Mouse (Mus musculus) heart, embryonic 14.5 days (tissue): ENCODE data around the gene Pbx1. TPM values are rescaled to one million over a fixed set of nuclear protein-coding genes. Genes with fewer than 3 reads are reported as not detected.

Source experiments
- ATAC-seq: fragments of 200-750 bp; cut with Nextera tagmentation; 2 replicates; pipeline ENCODE4 v1.8.0; 2017; ENCODE audit warnings: low read depth, moderate TSS enrichment; ENCODE audit not compliant: insufficient number of reproducible peaks, insufficient read depth, low FRiP score
- H3K27ac ChIP-seq, 2 experiments: fragments of 200-500 bp in 1 of 2; fragments of 300-500 bp in 1 of 2; sonication (generic) in 1 of 2; replicated peaks in 1 of 2; 2 replicates each; pipeline ENCODE4 v1.5.1; 2012 to 2014; ENCODE audit warnings: low read depth in 2 of 2, low read length in 2 of 2, control low read depth in 1 of 2, mild to moderate bottlenecking in 1 of 2, mixed read lengths in 1 of 2; ENCODE audit not compliant: control insufficient read depth in 1 of 2, insufficient read depth in 1 of 2
- H3K27me3 ChIP-seq: fragments of 300-500 bp; sonication (generic); 2 replicates; pipeline ENCODE4 v1.6.1; 2014; ENCODE audit warnings: mild to moderate bottlenecking, low read length, control low read depth; ENCODE audit not compliant: control insufficient read depth, insufficient read depth
- H3K36me3 ChIP-seq: fragments of 300-500 bp; sonication (generic); 2 replicates; pipeline ENCODE4 v1.6.1; 2014; ENCODE audit warnings: mild to moderate bottlenecking, control low read depth, low read length, mixed read lengths; ENCODE audit not compliant: control insufficient read depth, insufficient read depth
- H3K4me1 ChIP-seq, 2 experiments: fragments of 200-500 bp in 1 of 2; fragments of 300-500 bp in 1 of 2; sonication (generic) in 1 of 2; 2 replicates each; pipeline ENCODE4 v1.6.1; 2012 to 2014; ENCODE audit warnings: low read length in 2 of 2, control low read depth in 1 of 2, mixed read lengths in 1 of 2; ENCODE audit not compliant: control insufficient read depth in 2 of 2, insufficient read depth in 2 of 2
- H3K4me2 ChIP-seq: fragments of 300-500 bp; sonication (generic); 2 replicates; pipeline ENCODE4 v1.6.1; 2014; ENCODE audit warnings: mild to moderate bottlenecking, low read length
- H3K4me3 ChIP-seq, 2 experiments: fragments of 200-500 bp in 1 of 2; fragments of 300-500 bp in 1 of 2; sonication (generic) in 1 of 2; 2 replicates each; pipeline ENCODE4 v1.5.1; 2012 to 2014; ENCODE audit warnings: low read length in 2 of 2, mild to moderate bottlenecking in 2 of 2, control low read depth in 1 of 2, low read depth in 1 of 2, moderate library complexity in 1 of 2; ENCODE audit not compliant: control insufficient read depth in 1 of 2, insufficient read depth in 1 of 2
- H3K9ac ChIP-seq: fragments of 300-500 bp; sonication (generic); 2 replicates; pipeline ENCODE4 v1.6.1; 2014; ENCODE audit warnings: mild to moderate bottlenecking, low read length
- H3K9me3 ChIP-seq: fragments of 300-500 bp; sonication (generic); 2 replicates; pipeline ENCODE4 v1.6.1; 2016; ENCODE audit warnings: low read length, control low read depth; ENCODE audit not compliant: control insufficient read depth
- WGBS: fragments of 180-500 bp; shearing (Covaris S2); extraction: QIAGEN DNeasy Blood & Tissue Kit; methylation state at CpG from one replicate; pipeline ENCODE4 v1.1.7; 2014; 5-methylcytosine and 5-hydroxymethylcytosine counted together
- polyA plus RNA-seq: library from polyadenylated mRNA; unstranded; fragments of >200 nt; fragmentation: Nextera tagmentation; extraction: Ambion mirVana; gene quantifications from 2 replicates; pipeline ENCODE4 v1.2.1, GENCODE M21; 2014

The Pbx1 gene
- polyA plus RNA-seq, 1 experiment from 2014 or later = 30.7 TPM

- H3K9ac ChIP-seq = no peak overlapping the region
- no peaks in the 10 kb centered on the region for H3K36me3 ChIP-seq
- H3K27ac ChIP-seq = no peak overlapping the region
- H3K9me3 ChIP-seq = no peaks in the 10 kb centered on the region
- whole genome bisulfite sequencing = 45% methylated on average over 2 of the region's 2 CpGs
- no peak for ATAC-seq
- no peak overlapping the region for H3K4me2 ChIP-seq
- no peak overlapping the region for H3K4me3 ChIP-seq
- H3K27me3 ChIP-seq = no peaks in the 10 kb centered on the region
- no peaks in the 10 kb centered on the region for H3K4me1 ChIP-seq
Measured at GRCm38 (mm10) chr1:168093044-168093443, 339.0 kb downstream of the Pbx1 start.

GRCm38 (mm10) chr1:168091627-168092026 lies 340.4 kb downstream of the Pbx1 start:
- Histone ChIP-seq H3K4me1 (no peaks in the 10 kb centered on the region), H3K9ac (no peak overlapping the region), H3K36me3 (no peaks in the 10 kb centered on the region), H3K27me3 (no peaks in the 10 kb centered on the region), H3K4me2 (no peak overlapping the region), H3K9me3 (no peaks in the 10 kb centered on the region), H3K27ac (no peak overlapping the region), H3K4me3 (no peak overlapping the region)
- WGBS = 53% methylated on average over 4 of the region's 4 CpGs
- no peak for ATAC-seq

GRCm38 (mm10) chr1:168088680-168089079 lies 343.4 kb downstream of the Pbx1 start:
- H3K4me2 ChIP-seq = no peak overlapping the region
- H3K4me1 ChIP-seq = no peaks in the 10 kb centered on the region
- H3K9me3 ChIP-seq = no peaks in the 10 kb centered on the region
- no peak for ATAC-seq
- 83% methylated on average over 7 of the region's 7 CpGs for WGBS
- H3K36me3 ChIP-seq = no peaks in the 10 kb centered on the region
- no peak overlapping the region for H3K4me3 ChIP-seq
- H3K9ac ChIP-seq = no peak overlapping the region
- no peak overlapping the region for H3K27ac ChIP-seq
- no peaks in the 10 kb centered on the region for H3K27me3 ChIP-seq

GRCm38 (mm10) chr1:168079394-168079767 lies 352.7 kb downstream of the Pbx1 start:
- Histone ChIP-seq H3K9me3 (no peaks in the 10 kb centered on the region), H3K36me3 (no peaks in the 10 kb centered on the region), H3K27ac (no peak overlapping the region), H3K4me3 (no peak overlapping the region), H3K9ac (no peak overlapping the region), H3K4me2 (no peak overlapping the region), H3K27me3 (no peaks in the 10 kb centered on the region), H3K4me1 (no peaks in the 10 kb centered on the region)
- ATAC-seq = no peak
- 88% methylated on average over 6 of the region's 6 CpGs for WGBS

- no peak overlapping the region for H3K9ac ChIP-seq
- 73% methylated on average over 10 of the region's 10 CpGs for WGBS
- H3K4me1 ChIP-seq = no peaks in the 10 kb centered on the region
- H3K27ac ChIP-seq = no peak overlapping the region
- H3K36me3 ChIP-seq = no peaks in the 10 kb centered on the region
- no peak for ATAC-seq
- H3K4me2 ChIP-seq = no peak overlapping the region
- H3K9me3 ChIP-seq = no peaks in the 10 kb centered on the region
- H3K27me3 ChIP-seq = no peaks in the 10 kb centered on the region
- H3K4me3 ChIP-seq = no peak overlapping the region
Measured at GRCm38 (mm10) chr1:168078746-168079393, 353.2 kb downstream of the Pbx1 start.

GRCm38 (mm10) chr1:168071974-168072373 lies 360.1 kb downstream of the Pbx1 start:
- no peak for ATAC-seq
- Histone ChIP-seq H3K27me3 (no peaks in the 10 kb centered on the region), H3K9me3 (no peaks in the 10 kb centered on the region), H3K4me3 (no peak overlapping the region), H3K27ac (no peak overlapping the region), H3K4me2 (no peak overlapping the region), H3K4me1 (no peaks in the 10 kb centered on the region), H3K36me3 (no peaks in the 10 kb centered on the region), H3K9ac (no peak overlapping the region)
- WGBS = 86% methylated on average over 5 of the region's 5 CpGs

- Histone ChIP-seq H3K4me1 (no peaks in the 10 kb centered on the region), H3K4me2 (no peak overlapping the region), H3K27me3 (no peaks in the 10 kb centered on the region), H3K4me3 (no peak overlapping the region), H3K36me3 (no peaks in the 10 kb centered on the region), H3K27ac (no peak overlapping the region), H3K9ac (no peak overlapping the region), H3K9me3 (no peaks in the 10 kb centered on the region)
- 80% methylated on average over 6 of the region's 6 CpGs for WGBS
- no peak for ATAC-seq
Measured at GRCm38 (mm10) chr1:168070273-168070910, 361.7 kb downstream of the Pbx1 start.

- no peak for ATAC-seq
- no peak overlapping the region for H3K27ac ChIP-seq
Measured at GRCm38 (mm10) chr1:168069740-168070139, 362.3 kb downstream of the Pbx1 start.

More at GRCm38 (mm10) chr1:168069740-168070139, 362.3 kb downstream of the Pbx1 start:
- Histone ChIP-seq H3K9me3 (no peaks in the 10 kb centered on the region), H3K36me3 (no peaks in the 10 kb centered on the region), H3K27me3 (no peaks in the 10 kb centered on the region), H3K4me2 (no peak overlapping the region), H3K4me1 (no peaks in the 10 kb centered on the region), H3K4me3 (no peak overlapping the region), H3K9ac (no peak overlapping the region)
- 24% methylated on average over 5 of the region's 5 CpGs for WGBS
